Mouse (Mus musculus) adipose tissue, adult 10 weeks (tissue): Measurements from ENCODE around the gene Rabl3. TPM values are rescaled to one million over a fixed set of nuclear protein-coding genes. Genes with fewer than 3 reads are reported as not detected.

Experiments used
- polyA plus RNA-seq: library from polyadenylated mRNA; stranded (reverse); fragments of 350-450 nt; fragmentation: Illumina TruSeq; extraction: RNeasy Lipid Tissue Mini Kit (QIAGEN cat#74804); gene quantifications from one replicate; pipeline ENCODE4 v1.2.3, GENCODE M21; 2014; ENCODE audit warnings: low read depth, low replicate concordance

Rabl3 gene
- 7.1 TPM for polyA plus RNA-seq

DNA sequence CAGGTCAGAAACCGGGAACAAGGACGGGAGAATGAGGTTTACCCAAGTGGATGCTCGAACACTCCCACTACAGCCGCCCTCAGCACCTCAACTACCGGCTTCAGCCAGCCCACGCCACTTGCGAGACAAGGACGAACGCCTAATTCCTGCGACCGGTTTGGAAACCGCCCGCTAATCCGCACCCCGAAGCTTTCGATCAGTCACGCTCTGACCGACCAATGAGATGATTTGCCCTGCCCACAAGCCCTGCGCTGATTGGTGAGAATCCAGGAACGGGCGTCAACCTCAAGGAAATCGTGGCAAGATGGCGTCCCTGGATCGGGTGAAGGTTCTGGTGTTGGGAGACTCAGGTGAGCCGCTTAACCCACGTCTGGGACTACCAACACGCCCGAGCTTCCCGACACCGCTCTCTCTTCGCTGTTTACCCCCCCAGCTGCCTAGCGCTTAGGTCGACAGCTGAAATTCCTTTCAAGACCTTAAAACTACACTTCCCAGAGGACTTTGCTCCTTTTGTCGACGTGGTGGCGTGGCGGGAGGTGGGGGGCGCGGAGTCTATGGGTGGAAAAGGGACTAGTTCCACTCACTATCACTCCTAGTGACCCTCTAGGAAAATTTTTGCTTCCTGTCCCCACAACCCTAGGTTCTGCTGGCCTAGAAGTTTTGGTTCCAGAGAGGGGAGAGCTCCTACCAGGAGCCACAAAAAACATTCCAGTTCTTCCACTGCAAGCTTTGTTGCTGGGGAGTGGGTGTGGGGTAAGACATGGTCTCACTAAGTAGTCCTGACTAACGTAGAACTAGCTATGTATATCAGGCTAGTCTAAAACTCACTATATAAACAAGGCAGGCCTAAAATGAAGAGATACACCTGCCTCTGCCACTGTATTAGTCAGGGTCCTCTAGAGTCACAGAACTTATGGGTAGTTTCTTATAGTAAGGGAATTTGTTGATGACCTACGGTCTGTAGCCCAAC is at the start of gene Rabl3, which contains the start of gene Gtf2e1:
Gene Rabl3, plus strand, starts transcription at position 275 of the 970 bp plus-strand sequence.
Gene Gtf2e1, minus strand, starts transcription at position 179 of the 970 bp plus-strand sequence.

DNA sequence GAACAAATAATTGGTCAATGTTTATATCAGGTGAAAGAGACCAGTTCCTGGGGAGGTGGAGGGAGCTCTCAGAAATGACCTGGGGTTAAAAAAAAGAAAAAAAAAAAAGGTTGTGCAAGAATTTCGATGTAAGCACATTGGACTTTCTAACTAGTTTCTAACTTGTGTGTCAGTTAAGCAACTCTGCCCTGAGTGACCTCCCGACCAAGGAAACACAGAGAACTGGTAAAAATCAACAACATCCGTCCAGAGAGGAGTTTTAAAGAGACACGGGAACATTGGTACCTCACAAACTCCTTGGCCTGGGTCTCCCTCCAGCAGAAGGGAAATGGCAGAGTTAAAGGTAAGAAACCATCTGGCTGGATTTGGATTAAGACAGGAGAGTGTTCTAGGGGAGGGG is 40.3 kb downstream of the Rabl3 start, which contains the start of gene Hgd:
Gene Hgd, plus strand, starts transcription at position 160 of the 400 bp plus-strand sequence.

Other genes with a start within 250 kb of the Rabl3 start
- gene Stxbp5l, start 154.9 kb upstream of the Rabl3 start, polyA plus RNA-seq: not detected
- 9.6 TPM for gene Gtf2e1, start 96 bp upstream of the Rabl3 start, polyA plus RNA-seq
- 0.22 TPM for gene Hgd, start 40.3 kb downstream of the Rabl3 start, polyA plus RNA-seq
- gene Ndufb4, start 114.6 kb downstream of the Rabl3 start, polyA plus RNA-seq: 36.2 TPM
- 91.6 TPM for gene Fstl1, start 237.0 kb downstream of the Rabl3 start, polyA plus RNA-seq